Mouse (Mus musculus): ENCODE data around the gene Tnn. TPM values are rescaled to one million over a fixed set of nuclear protein-coding genes. Genes with fewer than 3 reads are reported as not detected.

Gene Tnn
- 0.06 and 0.22 TPM in 2 replicates for polyA plus RNA-seq (2015; fragmentation: Nextera tagmentation; extraction: Ambion mirVana)

GRCm38 (mm10) chr1:160153480-160153879, at the start of gene Tnn:
TSS of gene Tnn (minus strand) at chr1:160153580.

GRCm38 (mm10) chr1:160194529-160195336, 41.4 kb upstream of the Tnn start, which contains the start of gene Mrps14:
TSS of gene Mrps14 (plus strand) at chr1:160195215.

GRCm38 (mm10) chr1:160044237-160045021, 109.0 kb downstream of the Tnn start, which contains the start of gene 4930523C07Rik:
TSS of gene 4930523C07Rik (plus strand) at chr1:160044382.

Other genes with a start within 250 kb of the Tnn start
- 15.1 and 16.2 TPM in 2 replicates for gene 4930523C07Rik, start 109.2 kb downstream of the Tnn start, polyA plus RNA-seq (2015; fragmentation: Nextera tagmentation; extraction: Ambion mirVana)
- 447 and 541 TPM in 2 replicates for gene Mrps14, start 41.6 kb upstream of the Tnn start, polyA plus RNA-seq (2015; fragmentation: Nextera tagmentation; extraction: Ambion mirVana)
- 214 and 282 TPM in 2 replicates for gene Cacybp, start 59.3 kb upstream of the Tnn start, polyA plus RNA-seq (2015; fragmentation: Nextera tagmentation; extraction: Ambion mirVana)